Mouse (Mus musculus) spleen, adult 10 weeks (tissue): ENCODE measurements around the gene Dytn. TPM values are rescaled to one million over a fixed set of nuclear protein-coding genes. Genes with fewer than 3 reads are reported as not detected.

Experiments
- polyA plus RNA-seq: library from polyadenylated mRNA; stranded (reverse); fragments of 350-450 nt; fragmentation: Illumina TruSeq; extraction: RNeasy Lipid Tissue Mini Kit (QIAGEN cat#74804); gene quantifications from one replicate; pipeline ENCODE4 v1.2.3, GENCODE M21; 2015; ENCODE audit warnings: low replicate concordance; ENCODE audit not compliant: insufficient read depth

Dytn gene
- polyA plus RNA-seq: not detected

DNA sequence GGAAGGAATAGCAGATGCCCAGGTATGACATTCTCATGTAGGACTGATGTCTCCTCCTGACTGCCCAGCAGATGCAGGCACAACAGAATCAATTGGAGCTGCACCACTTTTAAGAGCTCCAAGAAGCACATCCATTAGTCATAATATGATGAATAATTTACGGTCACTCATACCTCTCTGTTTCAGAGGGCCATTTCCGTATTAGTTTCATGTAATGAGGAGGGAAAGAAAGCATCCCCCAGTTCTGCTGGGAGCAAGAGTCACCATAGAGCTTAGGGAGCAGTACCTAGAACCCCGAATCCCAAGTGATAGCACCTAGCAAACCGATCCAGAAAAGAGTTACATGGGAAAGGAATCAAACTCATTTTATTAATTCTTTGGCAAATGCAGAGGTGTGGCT is at the start of gene Dytn:
Dytn (minus strand) TSS at position 101 of the 400 bp plus-strand sequence.

DNA sequence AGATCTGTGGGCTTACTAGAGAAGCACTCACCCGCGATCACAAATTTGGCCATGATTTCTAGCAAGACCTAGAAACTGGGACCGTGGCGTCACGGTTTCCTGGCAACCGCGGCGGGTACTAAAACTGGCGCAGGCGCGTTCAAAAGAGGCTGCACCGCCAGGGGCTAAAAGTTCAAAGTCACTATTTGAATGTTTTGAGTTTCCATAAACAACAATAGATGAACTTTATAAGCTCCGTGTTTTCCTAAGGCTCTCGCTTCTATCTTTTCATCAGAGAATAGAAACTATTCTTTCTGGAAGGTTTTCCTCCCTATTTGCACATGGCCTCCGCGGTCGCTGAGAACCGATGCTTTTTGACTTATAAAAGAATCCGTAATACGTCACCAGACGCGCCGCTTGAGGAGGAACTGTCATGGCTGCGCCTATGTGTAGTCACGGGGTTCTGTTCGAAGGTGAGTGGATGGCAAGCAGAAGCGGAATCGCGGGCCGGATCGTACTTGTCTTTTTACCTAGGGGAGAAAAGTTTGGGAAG is 43.6 kb upstream of the Dytn start, which contains the start of the genes Mdh1b and Fastkd2:
Mdh1b (minus strand) TSS at position 79 of the 532 bp plus-strand sequence.
Fastkd2 (plus strand) TSS at position 375 of the 532 bp plus-strand sequence.

DNA sequence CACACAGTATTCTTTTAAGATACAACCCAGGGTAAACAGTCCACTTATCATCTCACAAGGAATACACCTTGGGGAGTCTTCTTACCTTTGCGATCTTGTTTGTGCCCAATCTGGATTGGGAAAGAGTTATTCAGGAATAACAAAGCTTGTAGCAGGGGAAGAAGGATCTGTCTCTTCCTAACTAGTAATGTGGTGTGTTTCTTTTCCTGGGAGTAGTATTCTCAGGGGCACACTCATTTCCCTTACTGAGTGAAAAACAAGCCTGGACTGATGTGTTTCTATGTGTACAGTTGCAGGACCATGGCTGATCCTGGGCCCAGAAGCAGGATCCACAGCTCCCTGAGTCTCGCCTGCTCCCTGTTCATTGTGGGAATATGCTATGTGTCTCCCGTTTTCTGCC is 71.1 kb downstream of the Dytn start, which contains the start of gene Gm39653:
Gm39653 (plus strand) TSS at position 301 of the 400 bp plus-strand sequence.

Other genes starting within 250 kb of the Dytn start
- 70.4 TPM for gene Adam23, start 241.0 kb downstream of the Dytn start, polyA plus RNA-seq
- not detected for gene Gm39653, start 71.0 kb downstream of the Dytn start, polyA plus RNA-seq
- not detected for gene Mdh1b, start 43.4 kb upstream of the Dytn start, polyA plus RNA-seq
- 43.6 TPM for gene Fastkd2, start 43.7 kb upstream of the Dytn start, polyA plus RNA-seq
- not detected for gene 4933402D24Rik, start 82.3 kb upstream of the Dytn start, polyA plus RNA-seq